Mouse (Mus musculus) ES-Bruce4 (cell line): ENCODE data around the gene Ap1g2.

Experiments used
- CTCF ChIP-seq: IDR thresholded peaks from one replicate; pipeline ENCODE4 v1.8.1; 2011; ENCODE audit warnings: low read depth, low read length
- EP300 ChIP-seq: IDR thresholded peaks from 2 replicates; pipeline ENCODE4 v1.6.1; 2011; ENCODE audit warnings: low read depth, low read length; ENCODE audit not compliant: insufficient read depth
- POLR2A ChIP-seq: IDR thresholded peaks from one replicate; pipeline ENCODE4 v1.8.1; 2011; ENCODE audit warnings: low read length; ENCODE audit not compliant: insufficient read depth

DNA sequence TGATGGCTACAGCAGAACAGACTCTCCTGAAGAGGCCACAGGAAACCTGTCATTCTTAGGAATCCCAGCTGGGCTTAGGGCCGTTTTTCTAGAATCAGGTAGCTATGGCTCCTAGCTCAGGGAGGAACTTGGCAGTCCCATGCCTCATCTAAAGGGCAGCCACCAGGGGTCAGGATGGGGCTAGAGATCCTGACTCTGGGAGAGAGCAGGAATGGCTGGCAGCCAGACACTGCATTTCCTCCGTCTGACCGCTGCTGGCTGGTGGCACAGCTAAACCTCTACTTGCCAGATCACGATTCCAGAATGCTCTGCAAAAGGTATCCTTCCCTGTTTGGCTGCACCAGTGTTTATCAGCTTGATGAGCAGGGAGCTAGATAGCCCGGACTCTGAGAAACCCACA is 15.6 kb upstream of the Ap1g2 start:
- TF ChIP-seq POLR2A (no peak), EP300 (no peak), CTCF (peak; percentile 84)
